Mouse (Mus musculus): ENCODE data around the gene Gm14226.
A peak's percentile ranks its signal among the peaks of the same experiment; 100 is the strongest.
"Not testable (repeated sequence)": the region's sequence is repeated elsewhere in the genome, so short reads cannot be mapped to it uniquely, and the experiment has no call there.

The Gm14226 gene

DNA sequence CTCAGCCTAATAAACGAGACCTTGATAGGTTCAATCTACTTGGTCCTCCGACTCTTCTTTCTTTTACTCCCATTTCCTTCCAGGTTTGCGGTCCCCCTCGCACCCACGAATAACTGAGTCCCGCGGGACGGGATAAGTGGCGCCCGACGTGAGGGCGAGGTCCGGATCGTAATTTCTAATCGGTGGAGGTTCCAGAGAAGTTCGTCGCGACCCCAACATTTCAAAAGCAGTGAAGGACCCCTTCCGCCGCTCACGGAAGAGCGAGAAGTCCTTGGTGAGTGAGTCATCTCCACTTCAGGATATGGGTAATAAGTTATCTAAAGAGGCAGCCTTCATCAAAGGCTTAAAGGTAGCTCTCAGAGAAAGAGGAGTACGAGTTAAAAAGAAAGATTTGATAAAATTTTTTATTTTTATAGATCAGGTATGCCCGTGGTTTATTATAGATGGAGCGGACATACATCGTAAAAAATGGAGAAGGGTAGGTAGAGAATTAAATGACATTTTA lies at the start of gene Gm14226:
Gm14226 (plus strand) TSS at position 16 of the 505 bp plus-strand sequence.
- not testable (repeated sequence) for DNase-seq (ENCODE audit: low spot score in 2 of 2)

DNA sequence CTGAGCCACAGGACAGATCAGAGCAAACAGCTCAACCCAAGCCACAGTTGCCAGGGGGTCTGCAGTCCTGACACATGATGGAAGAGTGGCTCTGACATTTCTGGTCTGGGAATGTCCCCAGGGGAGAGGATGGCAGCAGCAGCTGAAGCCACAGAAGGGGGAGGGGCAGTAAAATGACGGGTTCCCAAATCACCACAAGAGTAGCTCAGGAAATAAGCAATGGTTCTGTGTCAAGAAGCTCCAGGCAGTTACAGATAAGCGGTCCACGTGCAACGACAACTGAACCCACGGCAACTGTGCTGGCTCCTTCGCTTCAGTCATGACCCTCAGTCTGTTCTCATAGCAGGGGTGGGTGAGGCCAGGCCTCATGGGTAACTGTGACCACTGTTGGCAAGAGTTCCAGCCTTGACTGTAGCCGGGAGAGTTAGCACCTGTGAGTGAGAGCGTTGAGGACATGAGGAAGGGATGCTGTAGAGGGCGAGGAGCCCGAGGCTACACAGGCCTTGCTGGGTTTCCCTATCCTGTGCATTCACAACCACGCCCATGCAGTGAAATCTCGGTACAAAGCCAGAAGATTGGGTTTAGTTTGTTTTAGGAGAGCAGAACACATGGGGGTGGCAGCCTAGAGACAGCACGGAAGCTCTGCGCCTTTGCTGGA lies 48.2 kb upstream of the Gm14226 start:
- not testable (repeated sequence) for DNase-seq (ENCODE audit: low spot score in 2 of 2)

DNA sequence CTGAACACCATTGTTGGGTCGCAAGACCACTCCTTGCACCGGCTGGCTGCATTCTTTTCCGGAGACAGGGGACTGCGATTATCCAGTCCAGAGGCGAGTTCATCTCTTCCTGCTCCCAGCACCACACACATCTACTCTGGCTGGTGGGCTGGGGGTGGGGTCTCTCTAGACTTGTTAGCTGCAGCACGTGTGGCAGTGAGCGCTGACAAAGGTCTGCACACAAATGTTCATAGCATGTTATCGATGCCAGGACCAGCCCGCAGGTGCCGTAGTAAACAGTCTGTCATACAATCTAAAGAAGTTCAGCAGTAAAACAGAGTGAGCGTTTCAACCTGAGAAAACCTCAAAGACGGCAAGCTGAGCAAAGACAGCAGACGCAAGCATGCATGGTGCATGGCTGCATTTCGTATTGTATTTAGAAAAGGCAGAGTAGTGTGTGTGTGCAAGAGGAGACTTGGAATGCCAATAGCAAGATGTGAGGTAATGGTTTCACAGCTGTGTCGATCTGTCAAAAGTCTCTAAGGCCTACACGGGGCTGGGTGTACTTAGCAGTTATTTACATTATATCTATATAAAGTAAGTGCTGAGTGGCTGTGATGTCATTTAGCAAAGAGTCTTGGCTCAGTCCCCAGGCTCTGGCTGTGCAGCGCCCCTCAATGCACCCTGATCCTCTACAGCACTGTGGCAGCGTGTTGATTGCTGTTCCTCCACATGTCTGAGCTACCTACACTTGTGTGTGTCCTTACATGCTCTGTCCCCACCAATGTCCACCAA lies 46.0 kb upstream of the Gm14226 start:
- DNase-seq (ENCODE audit: low spot score in 2 of 2) = peak in 1 of 2 experiments; percentile 32

DNA sequence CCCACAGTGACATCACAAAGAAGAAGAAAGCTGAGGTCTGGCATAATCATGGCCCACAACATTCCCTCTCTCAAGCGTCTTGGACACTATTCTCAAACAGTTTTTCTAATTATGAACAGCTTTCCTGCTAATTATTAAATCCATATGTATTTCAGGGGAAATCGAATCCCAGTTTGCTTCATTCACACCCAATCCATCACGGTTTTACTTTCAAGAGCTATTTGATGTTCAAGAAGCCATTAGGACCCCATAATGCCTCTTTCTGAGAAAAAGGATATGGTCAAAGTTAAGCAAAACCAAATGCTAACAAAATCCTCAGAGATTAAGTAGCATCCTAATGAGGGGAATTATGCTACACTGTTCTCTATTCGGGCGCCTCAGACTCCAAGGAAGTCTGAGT lies 45.1 kb upstream of the Gm14226 start:
- DNase-seq (ENCODE audit: low spot score in 2 of 2) = no peak

DNA sequence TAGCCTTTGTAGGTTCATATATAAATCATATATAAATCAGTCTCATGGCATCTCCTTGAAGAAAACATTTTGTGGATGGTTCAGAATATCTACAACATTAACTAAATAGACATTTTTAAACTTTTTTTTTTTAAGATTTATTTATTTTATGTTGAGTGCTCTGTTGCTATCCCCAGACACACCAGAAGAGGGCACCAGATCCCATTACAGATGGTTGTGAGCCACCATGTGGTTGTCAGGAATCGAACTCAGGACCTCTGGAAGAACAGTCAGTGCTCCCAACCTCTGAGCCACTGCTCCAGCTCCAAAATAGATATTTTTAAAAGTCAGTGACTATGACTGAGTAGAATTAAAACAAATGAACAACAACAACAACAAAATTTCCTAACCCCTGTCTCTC lies 31.5 kb upstream of the Gm14226 start:
- no peak for DNase-seq (ENCODE audit: low spot score in 2 of 2)

DNA sequence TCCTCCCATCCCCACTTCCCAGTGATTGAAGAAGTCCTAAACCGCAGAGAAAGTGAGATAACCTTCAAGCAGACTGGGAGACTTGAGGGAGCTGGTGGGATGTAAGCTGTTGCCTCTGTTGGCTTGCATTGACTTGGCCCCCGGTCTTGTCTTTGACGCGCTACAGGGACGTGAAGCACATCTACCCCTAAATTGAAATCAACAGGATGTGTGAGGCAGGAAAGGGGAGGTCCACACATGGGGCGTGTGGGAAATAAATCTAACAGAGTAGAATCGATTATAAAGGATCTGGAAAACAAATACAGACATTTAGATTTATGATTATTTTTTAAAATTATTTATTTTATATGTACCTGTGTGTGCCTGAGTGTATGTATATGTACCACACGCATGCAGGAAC lies 26.7 kb upstream of the Gm14226 start:
- DNase-seq (ENCODE audit: low spot score in 2 of 2) = no peak

DNA sequence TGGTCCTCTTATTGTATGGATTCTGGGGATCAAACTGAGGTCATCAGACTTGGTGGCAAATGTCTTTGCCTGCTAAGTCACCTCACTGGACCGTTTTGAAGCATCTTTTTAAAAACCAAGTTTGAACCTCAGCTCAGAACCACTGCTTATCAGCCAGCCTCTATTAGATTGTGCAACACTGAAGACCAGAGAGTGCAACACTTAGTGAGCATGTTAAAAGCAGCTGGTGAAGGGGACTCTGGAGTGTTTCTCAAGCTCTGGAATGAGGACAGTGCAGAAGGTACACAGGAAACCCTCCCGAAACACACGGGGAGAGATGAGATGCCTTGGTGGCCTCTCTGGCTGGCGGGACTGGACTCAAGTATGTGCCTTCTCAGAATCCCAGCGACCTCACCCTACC lies 26.0 kb upstream of the Gm14226 start:
- no peak for DNase-seq (ENCODE audit: low spot score in 2 of 2)

DNA sequence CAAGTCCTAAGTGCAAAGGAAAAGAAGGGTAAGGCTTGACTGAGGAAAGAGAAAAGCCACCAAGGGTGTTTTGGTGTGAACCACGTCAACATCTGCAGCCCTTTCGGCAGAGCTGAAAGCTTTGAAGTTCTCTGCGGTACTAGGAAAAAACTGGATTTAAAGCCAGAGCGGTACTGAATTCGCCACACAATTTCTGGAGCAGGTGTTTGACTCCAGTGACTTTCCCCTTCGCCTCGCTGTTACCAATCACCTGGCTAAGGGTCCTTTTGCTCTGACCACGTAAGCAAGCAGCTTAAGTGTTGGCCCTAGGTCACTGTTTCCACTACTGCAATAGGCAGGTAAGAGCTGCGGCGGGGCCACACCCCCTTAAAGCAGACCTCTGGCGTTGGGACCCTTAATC lies 12.6 kb upstream of the Gm14226 start:
- no peak for DNase-seq (ENCODE audit: low spot score in 2 of 2)

DNA sequence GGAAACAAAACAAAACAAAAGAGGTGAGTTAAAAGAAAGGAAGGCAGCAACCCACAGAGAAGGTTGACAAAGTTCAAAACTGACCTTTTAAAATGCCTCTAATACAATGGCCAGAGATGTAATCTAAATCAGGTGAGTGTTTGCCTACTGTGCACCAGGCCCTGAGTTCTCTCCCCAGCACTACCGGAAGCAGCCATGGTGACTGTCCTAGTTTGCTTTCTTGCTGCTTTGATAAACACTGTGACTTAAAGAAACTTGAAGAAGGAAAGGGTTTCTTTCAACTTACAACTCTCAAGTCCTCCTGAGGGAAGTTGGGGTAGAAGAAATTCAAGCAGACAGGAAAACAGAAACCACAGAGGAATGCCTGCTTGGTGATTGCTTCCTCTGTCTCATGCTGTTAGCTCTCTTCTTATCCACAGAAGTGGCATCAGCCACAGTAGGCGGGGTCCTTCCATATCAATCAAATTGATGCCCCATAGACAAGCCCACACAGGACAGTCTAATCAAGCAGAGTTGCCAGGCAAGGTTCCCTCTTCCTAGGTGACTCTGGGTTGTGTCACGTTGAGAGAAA lies 6.9 kb upstream of the Gm14226 start:
- no peak for DNase-seq (ENCODE audit: low spot score in 2 of 2)

DNA sequence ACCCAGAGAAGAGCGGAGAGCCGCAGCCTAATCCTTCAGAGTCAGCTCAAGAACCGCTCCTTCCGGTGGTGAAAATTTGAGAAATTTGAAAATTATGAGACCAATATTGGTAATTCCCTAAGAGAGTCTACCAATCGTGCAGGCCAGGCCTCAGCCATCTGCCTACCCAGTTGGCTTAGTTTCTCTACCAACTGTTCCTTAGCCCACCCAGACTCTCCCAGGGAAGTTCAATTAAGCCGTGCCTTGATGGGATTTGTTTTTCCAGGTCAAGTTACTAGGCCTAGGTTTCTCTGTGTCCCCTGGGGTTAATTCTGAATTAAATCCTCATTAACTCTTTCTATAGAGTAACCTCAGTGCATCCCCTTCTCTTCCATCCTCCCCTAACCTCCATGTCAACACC lies 5.1 kb upstream of the Gm14226 start:
- DNase-seq (ENCODE audit: low spot score in 2 of 2) = no peak

DNA sequence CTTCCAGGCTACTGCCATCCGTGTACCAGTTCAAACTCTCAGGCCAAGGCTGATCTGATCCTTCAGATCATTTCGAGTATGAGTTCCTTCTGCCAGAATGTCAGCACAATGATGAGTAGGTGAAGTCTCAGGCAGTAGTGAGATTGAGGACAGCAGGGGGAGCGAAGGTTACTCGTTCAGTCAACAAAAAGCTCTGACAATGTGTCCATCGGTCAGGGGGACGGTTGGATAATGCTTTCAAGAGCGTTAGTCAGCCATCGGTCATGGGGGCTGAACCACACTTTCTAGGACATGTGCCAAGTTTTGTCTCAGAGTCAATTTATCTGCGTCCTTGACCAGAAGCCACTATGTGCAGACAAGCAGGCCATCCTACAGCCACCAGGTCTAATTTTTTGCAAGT lies 1.3 kb upstream of the Gm14226 start:
- not testable (repeated sequence) for DNase-seq (ENCODE audit: low spot score in 2 of 2)

DNA sequence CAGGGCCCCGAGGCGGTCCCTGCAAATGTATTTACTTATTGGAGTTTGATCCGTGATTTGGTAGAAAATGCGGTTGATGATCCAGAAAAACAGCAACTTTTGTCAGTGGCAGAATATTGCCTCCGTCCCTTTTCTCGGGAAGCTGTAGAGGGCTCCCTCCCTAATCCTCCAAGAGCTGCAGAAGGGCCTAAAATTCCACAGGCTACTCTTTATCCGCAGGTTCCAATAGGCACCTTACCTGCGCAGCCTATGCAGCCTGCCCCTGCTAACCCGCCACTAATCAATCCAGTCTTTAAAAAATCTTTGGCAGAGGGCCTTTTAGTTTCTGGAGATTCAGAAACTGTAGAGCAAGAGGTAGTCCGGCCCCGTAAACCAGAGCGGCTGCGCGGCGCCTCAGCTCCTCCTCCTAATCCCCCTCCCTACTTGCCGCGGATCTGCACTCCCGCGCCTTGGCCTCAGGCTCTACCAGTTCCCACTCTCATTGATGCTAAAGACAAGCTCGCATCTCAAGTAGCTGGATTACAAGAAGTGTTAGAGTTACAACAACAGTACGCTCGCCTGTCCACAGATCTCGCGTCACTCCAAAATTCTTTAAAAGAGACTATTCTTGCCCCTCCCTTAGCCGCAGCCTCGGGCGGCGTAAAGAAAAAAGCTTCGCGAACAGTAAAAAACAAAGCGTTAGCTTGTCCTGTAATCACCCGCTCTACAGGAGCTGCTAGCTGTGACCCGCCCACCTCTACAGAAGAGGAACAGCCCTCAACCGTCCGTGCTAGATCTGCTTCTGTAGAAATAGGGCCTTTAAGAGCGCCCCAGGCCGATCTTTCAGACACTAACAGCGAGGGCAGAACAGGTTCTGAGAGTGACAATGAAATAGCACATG lies 936 bp downstream of the Gm14226 start:
- DNase-seq (ENCODE audit: low spot score in 2 of 2) = peak; percentile 79 to 83

DNA sequence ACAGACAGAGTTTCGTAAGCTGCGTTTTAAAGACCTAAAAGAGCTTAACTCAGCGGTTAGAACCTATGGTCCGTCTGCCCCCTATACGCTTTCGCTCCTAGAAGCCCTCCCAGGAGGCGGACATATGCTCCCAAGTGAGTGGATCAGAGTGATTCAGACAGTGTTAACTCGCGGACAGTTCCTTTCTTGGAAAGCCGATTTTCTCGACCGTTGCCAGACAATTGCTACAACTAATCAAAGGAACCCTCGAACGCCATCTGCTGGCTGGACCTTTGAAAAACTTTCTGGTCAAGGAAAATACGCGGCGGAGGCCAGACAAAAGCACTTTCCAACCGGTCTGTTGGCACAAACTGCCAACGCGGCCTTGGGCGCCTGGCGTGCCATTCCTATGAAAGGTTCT lies 1.6 kb downstream of the Gm14226 start:
- peak; percentile 90 to 93 for DNase-seq (ENCODE audit: low spot score in 2 of 2)

DNA sequence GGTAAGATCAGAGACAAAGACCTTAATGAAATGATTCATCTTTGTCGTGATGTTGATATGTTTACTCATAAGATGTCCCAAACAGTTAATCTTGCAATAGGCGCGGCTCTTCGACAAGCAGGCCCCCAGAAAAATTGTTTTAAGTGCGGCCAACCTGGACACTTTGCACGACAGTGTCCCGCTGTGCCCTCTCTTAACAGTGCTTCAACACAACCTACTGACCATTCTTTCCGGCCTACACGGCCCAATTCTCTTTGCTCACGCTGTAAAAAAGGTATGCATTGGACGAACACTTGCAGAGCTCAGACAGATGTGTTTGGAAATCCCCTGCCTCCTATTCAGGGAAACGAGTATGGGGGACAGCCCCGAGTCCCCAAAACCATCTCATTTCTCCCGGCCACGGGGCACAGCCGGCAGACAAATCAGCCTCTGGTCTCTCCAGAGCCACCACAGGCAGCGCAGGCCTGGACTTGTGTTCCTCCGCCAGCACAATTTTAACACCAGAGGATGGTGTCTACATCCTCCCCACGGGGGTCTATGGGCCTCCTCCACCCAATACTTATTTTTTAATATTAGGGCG lies 2.3 kb downstream of the Gm14226 start:
- not testable (repeated sequence) for DNase-seq (ENCODE audit: low spot score in 2 of 2)

DNA sequence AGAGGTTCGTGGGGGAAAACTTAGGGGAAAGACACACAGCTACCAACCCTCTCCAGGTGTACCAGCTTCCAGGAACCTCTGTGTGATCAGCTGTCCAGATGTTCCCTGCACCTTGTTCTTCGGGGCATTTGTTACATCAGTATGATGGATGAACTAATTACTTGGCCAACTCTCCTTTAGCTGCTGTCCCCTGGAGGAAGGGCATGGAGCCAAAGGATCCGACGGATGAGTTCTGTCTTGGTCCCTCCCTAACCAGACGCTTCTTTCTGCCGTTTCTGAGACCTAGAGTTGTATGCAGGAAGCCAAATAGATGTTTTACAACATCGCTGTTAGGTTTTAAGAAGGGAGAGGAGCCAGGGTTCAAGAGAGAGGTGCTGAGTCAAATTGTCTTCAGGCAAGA lies 12.8 kb downstream of the Gm14226 start:
- no peak for DNase-seq (ENCODE audit: low spot score in 2 of 2)

DNA sequence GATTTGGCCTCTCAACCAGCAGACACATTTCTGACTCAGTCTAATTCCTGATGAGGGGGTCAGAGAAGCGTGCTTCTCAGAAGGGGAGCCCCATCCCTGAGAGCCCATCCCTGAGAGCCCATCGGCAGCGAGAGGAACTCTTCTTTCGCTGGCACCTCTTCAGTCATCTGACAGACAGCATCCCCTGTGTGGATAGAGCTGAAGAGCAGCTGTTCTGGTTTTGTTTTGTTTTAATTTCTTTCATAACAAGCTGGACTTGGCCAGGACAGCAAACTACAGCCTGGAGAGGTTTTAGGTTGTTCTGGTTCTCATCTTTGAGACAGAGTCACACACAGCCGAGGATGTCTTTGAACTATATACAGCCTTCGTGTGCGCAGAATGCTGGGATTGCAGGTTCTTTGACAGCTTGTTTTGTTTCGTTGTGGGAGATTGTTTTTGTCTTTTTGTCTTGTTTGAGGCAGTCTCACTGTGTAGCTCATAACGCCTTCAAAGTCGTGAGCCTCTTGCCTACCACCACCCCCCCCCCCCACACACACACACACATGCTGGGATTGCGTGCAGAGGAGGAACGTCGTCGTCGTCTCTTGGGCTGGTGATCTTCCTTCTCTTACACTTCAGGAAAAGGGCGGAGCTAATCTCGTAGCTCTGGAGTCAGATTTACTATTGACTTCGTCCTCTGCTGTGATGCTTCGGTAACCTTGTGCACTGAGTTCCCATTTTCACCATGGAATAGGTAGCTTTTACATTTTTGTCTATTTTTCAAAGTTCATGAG lies 15.1 kb downstream of the Gm14226 start:
- DNase-seq (ENCODE audit: low spot score in 2 of 2) = no peak

DNA sequence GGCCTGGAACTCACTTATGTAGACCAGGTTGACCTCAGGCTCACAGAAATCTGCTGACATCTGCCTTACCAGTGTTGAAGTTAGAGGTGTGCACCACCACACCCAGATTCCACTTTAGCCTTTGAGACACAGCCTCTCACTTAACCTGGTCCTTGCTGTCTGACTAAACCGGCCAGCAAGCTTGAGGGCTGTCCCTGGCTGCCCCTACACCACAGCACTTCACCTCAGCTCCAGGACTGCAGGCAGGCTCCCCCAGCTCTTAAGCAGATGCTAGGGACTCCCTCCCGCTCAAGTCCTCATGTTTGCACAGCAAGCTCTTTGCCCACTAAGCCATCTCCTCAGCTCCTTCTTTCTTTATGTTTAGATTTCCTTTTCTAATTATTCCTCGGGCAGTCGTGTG lies 21.9 kb downstream of the Gm14226 start:
- no peak for DNase-seq (ENCODE audit: low spot score in 2 of 2)

DNA sequence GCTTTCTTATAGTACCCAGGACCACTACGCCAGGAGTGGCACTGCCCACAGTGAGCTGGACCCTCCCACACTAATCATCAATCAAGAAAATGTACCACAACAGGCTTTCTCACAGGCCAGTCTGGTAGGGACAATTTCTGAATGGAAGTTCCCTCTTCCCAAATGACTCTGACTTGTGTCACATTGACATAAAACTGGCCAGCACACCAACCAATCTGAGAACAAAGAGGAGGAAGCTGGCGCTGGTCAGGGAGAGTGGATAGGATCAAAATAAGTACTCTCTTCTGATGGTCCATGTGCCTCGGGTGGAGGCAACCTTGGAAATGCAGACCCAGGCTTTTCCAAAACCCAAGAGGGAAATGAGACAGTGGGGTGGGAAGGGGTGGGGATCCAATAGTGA lies 26.5 kb downstream of the Gm14226 start:
- no peak for DNase-seq (ENCODE audit: low spot score in 2 of 2)

DNA sequence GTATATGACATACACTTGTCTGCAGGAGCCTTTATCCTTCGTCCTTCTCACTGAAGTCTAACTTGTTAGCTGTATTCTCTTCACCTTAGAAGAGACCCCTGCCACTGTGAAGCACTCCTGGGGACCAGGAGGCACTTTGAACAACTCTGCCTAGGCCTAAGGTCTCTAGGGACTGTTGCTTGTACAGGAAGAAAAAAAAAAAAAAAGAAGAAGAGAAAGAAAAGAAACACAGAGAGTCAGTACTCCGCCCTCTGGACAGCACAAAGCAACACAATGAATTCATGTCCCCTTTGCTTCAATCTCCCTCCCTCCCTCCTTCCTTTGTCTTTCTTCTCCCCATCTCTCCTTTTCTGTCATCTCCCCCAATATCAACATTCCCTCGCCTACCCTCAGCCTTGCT lies 27.0 kb downstream of the Gm14226 start:
- DNase-seq (ENCODE audit: low spot score in 2 of 2) = no peak

DNA sequence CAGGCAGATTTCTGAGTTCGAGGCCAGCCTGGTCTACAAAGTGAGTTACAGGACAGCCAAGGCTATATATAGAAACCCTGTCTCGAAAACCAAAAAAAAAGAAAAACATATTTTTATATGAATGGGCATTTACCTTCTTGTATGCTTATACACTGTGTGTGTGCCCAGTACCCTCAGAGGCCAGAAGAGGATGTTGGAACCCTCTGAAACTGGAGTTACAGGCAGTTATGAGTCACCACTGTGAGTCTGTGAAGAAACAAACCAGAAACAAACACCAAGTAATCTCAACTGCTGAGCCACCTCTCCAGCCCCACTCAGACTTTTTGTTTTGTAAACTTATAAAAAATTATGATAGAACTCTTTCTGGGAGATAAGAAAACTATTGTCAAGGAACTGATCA lies 28.7 kb downstream of the Gm14226 start:
- DNase-seq (ENCODE audit: low spot score in 2 of 2) = no peak

Data from right cerebral cortex, postnatal 10 days (tissue).